Mouse (Mus musculus) cerebellum, adult 2 months (tissue): Measurements from ENCODE around the gene Rassf1. TPM values are rescaled to one million over a fixed set of nuclear protein-coding genes. Genes with fewer than 3 reads are reported as not detected.
"Not testable (repeated sequence)": the region's sequence is repeated elsewhere in the genome, so short reads cannot be mapped to it uniquely, and the experiment has no call there.

ENCODE experiments used
- DNase-seq, 2 experiments: peaks; one replicate each; pipeline ENCODE4 v3.0.0; 2021
- H3K27ac ChIP-seq: fragments of 200-500 bp; 2 replicates; pipeline ENCODE4 v1.5.1; 2012; ENCODE audit warnings: low read length, control low read depth, inconsistent platforms; ENCODE audit not compliant: insufficient read depth
- H3K27me3 ChIP-seq: fragments of 200-500 bp; 2 replicates; pipeline ENCODE4 v1.6.1; 2012; ENCODE audit warnings: inconsistent platforms, mild to moderate bottlenecking, low read length, moderate library complexity; ENCODE audit not compliant: control insufficient read depth, insufficient read depth
- H3K4me1 ChIP-seq: fragments of 200-500 bp; 2 replicates; pipeline ENCODE4 v1.6.1; 2011; ENCODE audit warnings: low read length; ENCODE audit not compliant: control insufficient read depth, insufficient read depth
- H3K4me3 ChIP-seq: fragments of 200-500 bp; replicated peaks from 2 replicates; pipeline ENCODE3; 2011; ENCODE audit warnings: mild to moderate bottlenecking, low read depth, low read length, control low read depth; ENCODE audit not compliant: insufficient read depth
- CTCF ChIP-seq: fragments of 200-500 bp; IDR thresholded peaks from 2 replicates; pipeline ENCODE4 v1.5.1; 2011; ENCODE audit warnings: low read depth, mild to moderate bottlenecking, control low read depth, low read length, moderate library complexity, borderline replicate concordance; ENCODE audit not compliant: insufficient read depth
- POLR2A ChIP-seq: fragments of 200-500 bp; IDR thresholded peaks from 2 replicates; pipeline ENCODE4 v1.6.1; 2011; ENCODE audit warnings: low read length, control low read depth, borderline replicate concordance; ENCODE audit not compliant: insufficient read depth
- WGBS: fragments of 180-500 bp; shearing (Covaris S2); methylation state at CpG from one replicate; pipeline ENCODE4 v1.1.7; 2018; 5-methylcytosine and 5-hydroxymethylcytosine counted together
- polyA plus RNA-seq: library from polyadenylated mRNA; depleted of rRNA; stranded (reverse); fragments of >200 nt; gene quantifications from 2 replicates; pipeline ENCODE4 v1.2.3, GENCODE M21; 2012

The Rassf1 gene
- polyA plus RNA-seq, 1 experiment: 32.3 TPM

GRCm38 (mm10) chr9:107567702-107568319 is 16.5 kb downstream of the Rassf1 start, which contains the start of gene Hyal2:
Gene Hyal2 (plus strand): TSS chr9:107567945.
- Histone ChIP-seq H3K4me1 (peaks cover 16% of the 10 kb centered on the region), H3K27ac (peak within 1 kb of the TSS; percentile 24; the same call in 1 of the 2 replicates), H3K27me3 (no peaks in the 10 kb centered on the region), H3K4me3 (peak within 1 kb of the TSS; percentile 63)
- no peak for DNase-seq
- 50% methylated on average over 18 of the region's 18 CpGs for WGBS
- no peak for TF ChIP-seq CTCF
- TF ChIP-seq POLR2A: no peak

- Histone ChIP-seq H3K4me1 (peaks cover 16% of the 10 kb centered on the region), H3K27ac (peak overlapping the region; percentile 24; the same call in 1 of the 2 replicates), H3K4me3 (peak overlapping the region; percentile 63), H3K27me3 (no peaks in the 10 kb centered on the region)
- DNase-seq: peak; percentile 79 to 81
- TF ChIP-seq POLR2A (peak; percentile 34; the same call in 1 of the 2 replicates), CTCF (no peak)
- WGBS: 4% methylated on average over 41 of the region's 41 CpGs
These were observed 17.2 kb downstream of the Rassf1 start for GRCm38 (mm10) chr9:107568331-107569261.

GRCm38 (mm10) chr9:107569270-107569669 is 17.9 kb downstream of the Rassf1 start:
- Histone ChIP-seq H3K27ac (0 out of 2 replicates have a peak overlapping the region, but pooled peaks have one; percentile 12), H3K4me3 (peak overlapping the region; percentile 63), H3K27me3 (no peaks in the 10 kb centered on the region), H3K4me1 (peaks cover 12% of the 10 kb centered on the region)
- TF ChIP-seq POLR2A (no peak), CTCF (no peak)
- 2% methylated on average over 23 of the region's 23 CpGs for WGBS
- DNase-seq: no peak

- TF ChIP-seq POLR2A (no peak), CTCF (no peak)
- DNase-seq: no peak
- Histone ChIP-seq H3K4me3 (peak overlapping the region; percentile 47), H3K27ac (no peak overlapping the region), H3K27me3 (no peaks in the 10 kb centered on the region), H3K4me1 (peaks cover 11% of the 10 kb centered on the region)
- 66% methylated on average over 13 of the region's 13 CpGs for WGBS
These were observed 18.7 kb downstream of the Rassf1 start for GRCm38 (mm10) chr9:107570016-107570415.

- no peak for TF ChIP-seq POLR2A
- no peak for TF ChIP-seq CTCF
- no peak for DNase-seq
- no peaks in the 10 kb centered on the region for H3K27me3 ChIP-seq
- H3K27ac ChIP-seq: no peak overlapping the region
- 87% methylated on average over 21 of the region's 21 CpGs for WGBS
- H3K4me3 ChIP-seq: no peak overlapping the region
- peaks cover 16% of the 10 kb centered on the region for H3K4me1 ChIP-seq
These were observed 19.5 kb downstream of the Rassf1 start for GRCm38 (mm10) chr9:107570845-107571244.

- TF ChIP-seq CTCF (no peak), POLR2A (no peak)
- no peak overlapping the region for H3K4me3 ChIP-seq
- no peaks in the 10 kb centered on the region for H3K27me3 ChIP-seq
- no peak for DNase-seq
- peaks cover 20% of the 10 kb centered on the region for H3K4me1 ChIP-seq
- no peak overlapping the region for H3K27ac ChIP-seq
- 89% methylated on average over 22 of the region's 22 CpGs for WGBS
These were observed 20.4 kb downstream of the Rassf1 start for GRCm38 (mm10) chr9:107571534-107572326.

- Histone ChIP-seq H3K27me3 (no peaks in the 10 kb centered on the region), H3K27ac (no peak overlapping the region), H3K4me1 (peaks cover 22% of the 10 kb centered on the region), H3K4me3 (no peak overlapping the region)
- TF ChIP-seq CTCF (no peak), POLR2A (no peak)
- no peak for DNase-seq
- 72% methylated on average over 2 of the region's 2 CpGs for WGBS
These were observed 20.9 kb downstream of the Rassf1 start for GRCm38 (mm10) chr9:107572327-107572662.

- H3K27ac ChIP-seq, H3K4me3 ChIP-seq, DNase-seq, H3K27me3 ChIP-seq: not testable (repeated sequence)
- peaks cover 25% of the 10 kb centered on the region for H3K4me1 ChIP-seq
- WGBS: 82% methylated on average over 6 of the region's 6 CpGs
These were observed 22.4 kb downstream of the Rassf1 start for GRCm38 (mm10) chr9:107573774-107574173.
